Mouse (Mus musculus) ovary, postnatal 36 days (tissue): ENCODE results near the gene Nadk2.

ENCODE experiments used
- DNase-seq: peaks from one replicate; pipeline ENCODE4 v3.0.0; 2022; ENCODE audit warnings: low spot score, mixed read lengths

The Nadk2 gene

GRCm38 (mm10) chr15:9070912-9071555 is at the start of gene Nadk2:
Nadk2 (plus strand) TSS chr15:9071260.
- DNase-seq: peak; percentile 99

GRCm38 (mm10) chr15:9055704-9056103 is 15.4 kb upstream of the Nadk2 start:
- no peak for DNase-seq

GRCm38 (mm10) chr15:9059856-9060255 is 11.2 kb upstream of the Nadk2 start:
- no peak for DNase-seq

DNA sequence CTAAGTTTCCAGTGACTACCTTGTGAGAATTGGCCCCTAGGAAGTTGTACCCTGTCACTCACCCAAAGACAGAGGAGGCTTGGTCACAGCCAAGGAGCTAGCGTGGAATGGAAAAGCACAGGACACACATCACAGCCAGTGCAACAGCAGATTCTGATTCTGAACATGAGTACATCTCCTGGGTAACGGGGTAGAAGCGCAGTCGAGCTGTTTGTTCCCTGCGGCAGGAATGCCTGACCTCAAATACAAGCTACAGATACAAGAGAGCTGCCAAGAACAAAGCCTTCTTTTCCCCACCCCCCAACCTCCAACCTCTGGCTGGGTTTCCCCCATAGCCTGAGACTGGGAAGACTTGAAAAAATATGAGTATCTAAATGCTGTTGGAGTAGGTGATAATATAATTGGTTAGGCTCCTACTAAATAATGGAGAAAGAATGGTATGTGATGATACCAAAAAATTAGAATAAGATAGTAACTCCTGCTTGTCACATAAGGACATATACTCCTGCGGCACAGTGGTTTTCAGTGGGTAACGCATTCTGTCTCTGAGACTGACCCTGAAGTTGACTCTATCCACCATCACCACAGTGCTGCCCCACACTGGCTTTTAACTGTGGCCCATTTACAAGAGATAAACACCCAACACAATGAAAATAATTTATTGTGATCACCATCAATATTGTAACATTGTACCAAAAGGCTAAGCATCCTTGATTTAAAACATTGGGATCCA is 9.7 kb upstream of the Nadk2 start:
- DNase-seq: no peak

- DNase-seq: no peak
These were observed 2.2 kb upstream of the Nadk2 start for GRCm38 (mm10) chr15:9068881-9069280.

- DNase-seq: no peak
These were observed 707 bp upstream of the Nadk2 start for GRCm38 (mm10) chr15:9070353-9070752.

DNA sequence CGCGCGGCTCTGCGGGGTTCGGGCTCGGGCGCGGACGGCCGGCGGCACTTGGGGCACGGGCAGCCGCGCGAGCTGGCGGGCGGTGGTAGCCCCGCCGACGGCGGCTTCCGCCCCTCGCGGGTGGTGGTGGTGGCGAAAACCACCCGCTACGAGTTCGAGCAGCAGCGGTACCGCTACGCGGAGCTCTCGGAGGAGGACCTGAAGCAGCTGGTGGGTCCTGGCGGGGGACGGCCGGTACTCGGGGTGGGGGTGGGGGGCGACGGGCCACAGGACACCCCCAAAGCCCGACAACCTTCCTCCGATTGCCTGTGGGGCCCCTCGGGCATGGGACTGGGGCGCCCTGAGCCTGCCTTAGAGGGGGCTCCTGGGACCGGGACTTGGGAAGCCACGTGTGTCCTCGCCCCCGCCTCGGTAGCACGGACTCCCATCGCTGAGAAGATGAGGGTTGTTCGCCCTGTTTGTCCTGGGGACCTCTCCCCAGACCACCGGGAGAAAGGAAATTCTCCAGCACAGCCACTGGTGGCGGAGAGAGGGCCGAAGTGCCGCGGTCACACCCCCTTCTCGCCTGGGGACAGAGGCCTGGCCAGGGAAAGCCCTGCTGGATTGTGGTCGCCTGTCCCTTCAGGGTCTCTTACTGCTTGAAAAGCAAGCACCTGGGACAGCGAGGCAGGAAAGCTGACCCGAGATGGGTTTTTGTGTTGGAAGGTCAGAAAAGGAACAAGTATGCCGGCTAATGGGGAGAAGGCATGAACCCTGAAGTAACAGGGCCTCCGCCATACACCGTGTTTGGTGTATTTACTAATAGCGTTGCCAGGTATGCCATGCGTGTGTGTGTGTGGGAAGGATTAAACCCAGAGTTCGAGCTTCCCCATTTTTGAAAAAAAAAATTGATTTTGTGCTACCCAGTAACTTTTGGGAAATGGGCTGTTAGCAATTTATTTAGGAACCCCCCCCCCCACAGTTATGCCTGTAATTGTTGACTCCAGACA is 790 bp downstream of the Nadk2 start:
- DNase-seq: peak; percentile 49

GRCm38 (mm10) chr15:9072630-9073029 is 1.6 kb downstream of the Nadk2 start:
- DNase-seq: no peak

GRCm38 (mm10) chr15:9073067-9073608 is 2.1 kb downstream of the Nadk2 start:
- no peak for DNase-seq

GRCm38 (mm10) chr15:9073684-9074083 is 2.6 kb downstream of the Nadk2 start:
- DNase-seq: no peak

GRCm38 (mm10) chr15:9074139-9074538 is 3.1 kb downstream of the Nadk2 start:
- DNase-seq: no peak

DNA sequence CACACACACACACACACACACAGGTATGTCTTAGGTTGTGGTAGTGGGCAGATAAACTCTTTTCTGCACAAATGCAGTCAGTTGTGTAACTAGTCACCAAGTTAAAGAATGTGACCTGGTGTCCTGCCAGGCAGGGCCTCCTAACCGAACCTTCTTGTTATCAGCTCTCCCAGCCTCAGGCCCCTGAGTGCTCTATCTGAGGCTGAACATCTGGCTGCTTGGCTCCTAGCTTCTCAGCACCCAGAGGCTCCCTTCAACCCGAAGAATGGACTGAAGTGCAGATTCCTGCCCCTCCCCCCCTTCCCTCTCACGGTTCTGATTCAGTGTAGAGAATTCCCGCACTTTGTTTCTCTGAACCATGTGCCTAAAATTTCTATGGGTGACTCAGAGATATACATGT is 3.6 kb downstream of the Nadk2 start:
- peak; percentile 25 for DNase-seq

GRCm38 (mm10) chr15:9075608-9076200 is 4.6 kb downstream of the Nadk2 start:
- DNase-seq: no peak

GRCm38 (mm10) chr15:9078481-9079300 is 7.6 kb downstream of the Nadk2 start:
- DNase-seq: no peak

DNA sequence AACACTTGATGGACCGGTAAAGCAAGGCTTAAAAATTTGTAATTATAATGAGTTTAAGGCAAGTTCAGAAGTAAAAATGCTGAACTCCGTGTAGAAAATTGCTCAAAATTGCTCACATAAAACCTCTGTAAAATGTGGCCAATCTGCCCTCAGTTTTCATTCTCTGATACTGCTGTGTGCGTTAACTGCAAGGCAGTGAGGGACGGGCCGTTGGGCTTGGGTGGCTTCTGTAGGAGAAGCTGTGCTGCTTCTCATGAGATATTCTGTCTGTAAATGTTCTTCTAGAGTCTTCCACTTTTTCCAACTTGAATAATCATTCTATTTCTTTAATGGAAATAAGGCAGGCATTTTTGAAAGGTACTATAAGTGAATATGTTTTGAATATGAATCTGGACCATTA is 8.6 kb downstream of the Nadk2 start:
- DNase-seq: no peak

- no peak for DNase-seq
These were observed 9.1 kb downstream of the Nadk2 start for GRCm38 (mm10) chr15:9080206-9080605.

GRCm38 (mm10) chr15:9081294-9081693 is 10.2 kb downstream of the Nadk2 start:
- DNase-seq: no peak

DNA sequence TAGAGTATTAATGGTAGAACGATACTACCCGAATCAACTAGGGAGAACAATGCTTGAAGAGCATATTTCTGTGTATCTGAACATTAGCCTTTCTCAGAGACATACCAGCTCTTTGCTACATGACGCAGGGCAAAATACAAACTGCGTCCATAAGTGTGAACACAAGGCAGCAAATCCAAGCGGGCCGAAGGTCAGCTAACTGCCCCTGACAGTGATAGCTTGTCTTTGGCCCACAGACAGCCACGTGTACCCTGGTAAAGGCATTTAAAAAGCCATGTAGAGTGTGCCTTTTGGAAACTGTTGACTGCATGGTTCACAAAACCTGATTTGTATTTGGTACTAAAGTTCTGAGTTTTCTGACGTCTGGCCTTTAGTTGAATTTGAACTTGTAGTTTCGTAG is 11.7 kb downstream of the Nadk2 start:
- DNase-seq: no peak

GRCm38 (mm10) chr15:9086813-9087212 is 15.8 kb downstream of the Nadk2 start:
- DNase-seq: no peak

DNA sequence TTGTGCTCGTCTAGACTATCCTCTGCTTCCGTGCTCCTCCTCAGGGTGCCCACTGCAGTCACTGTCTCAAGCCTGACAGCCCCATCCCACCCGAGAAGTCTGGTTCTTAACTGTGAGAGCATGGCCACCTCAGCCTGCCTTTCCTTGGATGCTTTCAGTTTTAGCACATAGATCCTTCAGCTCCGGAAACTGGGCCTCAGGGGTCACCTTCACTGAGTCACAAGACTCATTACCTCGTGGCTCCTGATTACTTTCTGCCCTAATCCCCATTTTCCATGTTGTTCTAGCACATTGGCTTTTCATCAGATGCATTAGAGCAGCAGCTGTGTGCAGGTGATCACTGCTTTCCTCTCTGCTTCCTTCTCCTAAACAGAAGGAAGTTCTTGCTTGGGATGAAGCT is 16.4 kb downstream of the Nadk2 start:
- DNase-seq: no peak
